ENCODE assay signal across 16 mouse cellular contexts in the genomic region with DNA sequence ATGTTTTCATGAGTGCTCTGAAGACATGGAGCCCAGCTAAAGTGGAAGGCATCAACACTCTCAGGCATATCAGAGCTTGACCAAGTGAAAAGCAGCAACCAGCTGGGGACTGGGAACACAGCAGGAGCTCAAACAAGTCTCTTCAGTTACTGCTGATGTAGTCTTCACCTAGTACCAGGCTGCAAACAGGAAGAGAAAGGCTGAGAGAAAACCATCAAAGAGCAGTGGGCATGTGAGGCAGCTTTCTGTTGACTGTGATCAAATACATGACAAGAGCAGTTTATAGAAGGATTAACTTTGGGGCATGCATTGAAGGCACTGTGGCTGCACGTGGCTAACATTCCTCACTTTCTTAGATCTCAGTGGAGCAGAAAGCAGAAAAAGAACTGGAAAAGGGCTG.
DNase-seq lines count a peak whose midpoint lies in the region.
"Had no signal": no experiment of that assay in that cellular context is flagged by ENCODE, and none has a peak within 500 bp of the region (broad histone marks: within the 10 kb centered on the region; RNA-seq: fewer than 3 reads in every experiment).

No protein-coding gene starts in this region.

- DNase-seq in embryo, embryonic 10 days (ENCODE audit: low spot score) = peak; percentile 7
- DNase-seq in embryo, embryonic 11 days = no peak
- peak; percentile 60 for DNase-seq in CD4-positive helper T cell, adult 2 months (ENCODE audit: low read depth, low spot score)
- peak; percentile 6 for DNase-seq in ZHBTc4 (ENCODE audit: low read depth, low spot score)
- peak; percentile 25 to 50 for DNase-seq in thymus, postnatal 10 days (ENCODE audit: low spot score in 2 of 2)
- DNase-seq in right cerebral cortex, postnatal 14 days = no peak
- DNase-seq in heart, postnatal 10 days = no peak
- DNase-seq in layer of hippocampus, adult 8-10 months (ENCODE audit: low spot score in 2 of 2) = no peak
- DNase-seq: adrenal gland, adult 2 months; cerebellum, adult 11-12 months; gastrocnemius, postnatal 36 days; heart, postnatal 14 days; kidney, adult 11 months; kidney, postnatal 10 days; layer of hippocampus, adult 9-11 months; spleen, adult 18-20 months had no signal

- intact Hi-C loops in heart, postnatal 10 days (cut with DNase I) = no loop called here

Comparison
In these comparisons a context has a peak if more than half of its experiments do, and no peak if none do; other contexts are left out.
1. DNase-seq: peak in embryo, embryonic 10 days (single experiment), CD4-positive helper T cell, adult 2 months (single experiment), ZHBTc4 (single experiment) and thymus, postnatal 10 days (2 of 2); none in embryo, embryonic 11 days (single experiment), right cerebral cortex, postnatal 14 days (single experiment), heart, postnatal 10 days (0 of 2) and layer of hippocampus, adult 8-10 months (0 of 2).